Mouse (Mus musculus): ENCODE data around the gene Dlgap1.
A peak's percentile ranks its signal among the peaks of the same experiment; 100 is the strongest.

Gene Dlgap1

GRCm38 (mm10) chr17:70846111-70846644 is 877.3 kb downstream of the Dlgap1 start:
- DNase-seq (ENCODE audit: low spot score) = no peak

GRCm38 (mm10) chr17:70847086-70847485 is 878.2 kb downstream of the Dlgap1 start:
- peak; percentile 67 for DNase-seq (ENCODE audit: low spot score)

GRCm38 (mm10) chr17:70847751-70848510 is 879.1 kb downstream of the Dlgap1 start:
- DNase-seq (ENCODE audit: low spot score) = peak; percentile 32

GRCm38 (mm10) chr17:70848511-70849398 is 879.9 kb downstream of the Dlgap1 start:
- peak; percentile 73 for DNase-seq (ENCODE audit: low spot score)

- DNase-seq (ENCODE audit: low spot score) = peak; percentile 95
These were observed 880.7 kb downstream of the Dlgap1 start for GRCm38 (mm10) chr17:70849399-70850232.

- DNase-seq (ENCODE audit: low spot score) = peak; percentile 69
These were observed 881.5 kb downstream of the Dlgap1 start for GRCm38 (mm10) chr17:70850233-70850995.

GRCm38 (mm10) chr17:70850996-70851991 is 882.4 kb downstream of the Dlgap1 start:
- peak; percentile 83 for DNase-seq (ENCODE audit: low spot score)

- peak; percentile 74 for DNase-seq (ENCODE audit: low spot score)
These were observed 883.3 kb downstream of the Dlgap1 start for GRCm38 (mm10) chr17:70852011-70852685.

GRCm38 (mm10) chr17:70852686-70853386 is 884.0 kb downstream of the Dlgap1 start:
- DNase-seq (ENCODE audit: low spot score) = peak; percentile 91

GRCm38 (mm10) chr17:70853436-70853905 is 884.6 kb downstream of the Dlgap1 start, which contains the start of gene Tgif1:
Gene Tgif1, minus strand, starts transcription at chr17:70853546.
- DNase-seq (ENCODE audit: low spot score) = peak; percentile 58

GRCm38 (mm10) chr17:70854021-70854420 is 885.1 kb downstream of the Dlgap1 start:
- DNase-seq (ENCODE audit: low spot score) = no peak

- DNase-seq (ENCODE audit: low spot score) = peak; percentile 29
These were observed 888.1 kb downstream of the Dlgap1 start for GRCm38 (mm10) chr17:70856871-70857415.

GRCm38 (mm10) chr17:70858814-70859213 is 889.9 kb downstream of the Dlgap1 start:
- DNase-seq (ENCODE audit: low spot score) = no peak

GRCm38 (mm10) chr17:70864117-70864516 is 895.2 kb downstream of the Dlgap1 start:
- no peak for DNase-seq (ENCODE audit: low spot score)

GRCm38 (mm10) chr17:70864645-70865044 is 895.8 kb downstream of the Dlgap1 start:
- no peak for DNase-seq (ENCODE audit: low spot score)

- DNase-seq (ENCODE audit: low spot score) = no peak
These were observed 896.3 kb downstream of the Dlgap1 start for GRCm38 (mm10) chr17:70865060-70865604.

GRCm38 (mm10) chr17:70866029-70866428 is 897.2 kb downstream of the Dlgap1 start:
- no peak for DNase-seq (ENCODE audit: low spot score)

Measured in urinary bladder, postnatal 14 days (tissue).